Mouse (Mus musculus) cortical plate, adult 2 months (tissue): ENCODE results near the gene Prpf19. TPM values are rescaled to one million over a fixed set of nuclear protein-coding genes. Genes with fewer than 3 reads are reported as not detected.
A peak's percentile ranks its signal among the peaks of the same experiment; 100 is the strongest.

Experiments used
- H3K27ac ChIP-seq: fragments of 200-500 bp; 2 replicates; pipeline ENCODE4 v1.5.1; 2012; ENCODE audit warnings: low read length, control low read depth, inconsistent platforms; ENCODE audit not compliant: insufficient read depth
- H3K4me1 ChIP-seq: fragments of 200-500 bp; 2 replicates; pipeline ENCODE4 v1.6.1; 2011; ENCODE audit warnings: low read length; ENCODE audit not compliant: control insufficient read depth, insufficient read depth
- H3K4me3 ChIP-seq: fragments of 200-500 bp; 2 replicates; pipeline ENCODE4 v1.5.1; 2011; ENCODE audit warnings: mild to moderate bottlenecking, low read length, control low read depth; ENCODE audit not compliant: insufficient read depth
- CTCF ChIP-seq: fragments of 200-500 bp; IDR thresholded peaks from 2 replicates; pipeline ENCODE4 v1.5.1; 2011; ENCODE audit warnings: mild to moderate bottlenecking, control low read depth, low read length; ENCODE audit not compliant: insufficient read depth; ENCODE audit errors: extremely low read depth
- POLR2A ChIP-seq: fragments of 200-500 bp; IDR thresholded peaks from 2 replicates; pipeline ENCODE4 v1.6.1; 2011; ENCODE audit warnings: mild to moderate bottlenecking, low read length, control low read depth; ENCODE audit not compliant: insufficient read depth; ENCODE audit errors: extremely low read depth
- polyA plus RNA-seq: library from polyadenylated mRNA; depleted of rRNA; stranded (reverse); fragments of >200 nt; gene quantifications from 2 replicates; pipeline ENCODE4 v1.2.3, GENCODE M21; 2012; rRNA removed

Prpf19 gene
- polyA plus RNA-seq, 1 experiment: 219 TPM

- Histone ChIP-seq H3K4me3 (no peak overlapping the region), H3K4me1 (peaks cover 10% of the 10 kb centered on the region; the same call in 1 of the 2 replicates), H3K27ac (no peak overlapping the region)
- TF ChIP-seq CTCF (no peak), POLR2A (no peak)
Observed at GRCm38 (mm10) chr19:10946506-10946905, 51.5 kb downstream of the Prpf19 start.

GRCm38 (mm10) chr19:10947219-10947618 lies 52.2 kb downstream of the Prpf19 start:
- TF ChIP-seq POLR2A (no peak), CTCF (no peak)
- peak overlapping the region; percentile 40; the same call in 1 of the 2 replicates for H3K4me3 ChIP-seq

GRCm38 (mm10) chr19:10948416-10948815 lies 53.4 kb downstream of the Prpf19 start:
- TF ChIP-seq POLR2A: no peak
- TF ChIP-seq CTCF: no peak
- H3K27ac ChIP-seq: no peak overlapping the region
- H3K4me1 ChIP-seq: peaks cover 16% of the 10 kb centered on the region; the same call in 1 of the 2 replicates
- peak overlapping the region; percentile 40 for H3K4me3 ChIP-seq

More at GRCm38 (mm10) chr19:10947219-10947618, 52.2 kb downstream of the Prpf19 start:
- peaks cover 16% of the 10 kb centered on the region; the same call in 1 of the 2 replicates for H3K4me1 ChIP-seq
- H3K27ac ChIP-seq: no peak overlapping the region

DNA sequence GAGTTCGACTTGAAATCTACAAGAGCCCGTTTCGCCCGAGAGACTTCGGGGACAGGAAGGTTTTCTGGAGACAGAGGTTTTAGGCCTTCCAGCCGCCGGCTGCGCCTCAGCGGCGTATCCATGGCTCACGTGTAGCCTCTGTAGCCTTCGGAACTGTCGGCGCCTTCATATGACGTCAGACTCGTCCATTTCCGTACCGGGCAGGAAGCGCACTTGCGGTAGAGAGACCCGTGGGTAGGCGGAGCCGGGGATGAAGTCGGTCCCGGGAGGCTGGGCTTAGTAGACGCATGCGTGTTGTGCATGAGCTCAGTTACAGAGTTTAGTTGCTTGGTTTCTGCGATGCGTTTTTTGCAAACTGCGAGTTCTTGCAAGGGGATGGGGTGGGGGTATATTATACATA lies 54.1 kb downstream of the Prpf19 start, which contains the start of gene Ccdc86:
TSS of gene Ccdc86 (minus strand) at position 155 of the 400 bp plus-strand sequence.
- Histone ChIP-seq H3K4me1 (peaks cover 16% of the 10 kb centered on the region; the same call in 1 of the 2 replicates), H3K4me3 (peak within 1 kb of the TSS; percentile 40), H3K27ac (no peak within 1 kb of the TSS)
- TF ChIP-seq CTCF (no peak), POLR2A (peak; percentile 74; the same call in 1 of the 2 replicates)

GRCm38 (mm10) chr19:10949558-10949957 lies 54.5 kb downstream of the Prpf19 start:
- H3K27ac ChIP-seq: no peak overlapping the region
- TF ChIP-seq CTCF (no peak), POLR2A (no peak)
- H3K4me3 ChIP-seq: no peak overlapping the region; the same call in 1 of the 2 replicates
- H3K4me1 ChIP-seq: peaks cover 16% of the 10 kb centered on the region; the same call in 1 of the 2 replicates

DNA sequence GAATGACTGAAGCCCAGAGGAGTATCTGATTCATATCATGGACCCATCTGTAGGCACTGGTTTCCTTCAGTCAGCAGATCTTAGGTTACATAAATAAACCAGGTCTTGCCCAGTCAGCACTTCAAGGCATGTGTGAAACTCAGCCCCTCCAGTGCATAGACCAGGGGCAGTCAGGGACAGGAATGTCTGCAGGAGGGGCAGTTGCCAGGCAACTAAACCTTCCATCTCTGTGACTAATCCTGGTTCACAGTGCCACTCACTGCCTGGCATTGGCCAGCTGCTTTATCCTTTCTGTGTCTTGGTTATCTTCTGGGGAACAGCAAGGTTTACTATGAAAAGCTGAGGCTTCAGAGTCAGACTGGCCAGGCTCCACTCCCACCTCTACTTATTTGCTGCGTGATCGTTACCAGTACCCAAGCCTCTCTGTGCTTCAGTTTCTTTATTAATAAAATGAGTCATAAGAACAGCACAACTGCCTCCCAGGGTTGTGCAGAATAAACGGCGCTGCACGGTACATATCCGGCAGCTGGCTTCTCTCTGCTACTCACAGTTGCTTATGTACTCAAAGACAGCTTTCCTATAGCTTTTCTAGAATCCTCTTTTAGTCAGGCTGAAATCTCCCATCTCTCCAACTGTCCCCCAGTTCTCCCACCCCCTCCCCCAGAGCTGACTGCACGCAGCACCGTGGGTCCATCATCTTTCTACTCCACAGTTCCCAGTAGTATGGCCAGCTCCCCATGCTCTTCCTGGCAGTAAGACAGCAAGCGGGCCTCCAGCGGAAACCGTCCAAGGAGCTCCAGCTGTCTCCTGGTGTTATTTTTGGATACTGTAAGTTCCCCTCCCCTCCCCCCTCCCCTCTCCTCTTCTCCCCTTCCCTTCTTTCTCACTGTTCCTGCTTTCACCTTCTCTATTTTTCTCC lies 57.2 kb downstream of the Prpf19 start:
- Histone ChIP-seq H3K4me3 (no peak overlapping the region), H3K4me1 (peaks cover 11% of the 10 kb centered on the region; the same call in 1 of the 2 replicates), H3K27ac (peak overlapping the region; percentile 54; the same call in 1 of the 2 replicates)
- TF ChIP-seq CTCF (no peak), POLR2A (no peak)

Other genes starting within 250 kb of the Prpf19 start
- gene Pga5, start 217.2 kb upstream of the Prpf19 start, polyA plus RNA-seq: not detected in 2 replicates
- 19.1 and 23.1 TPM in 2 replicates for gene Vps37c, start 206.5 kb upstream of the Prpf19 start, polyA plus RNA-seq
- gene Cd5, start 156.2 kb upstream of the Prpf19 start, polyA plus RNA-seq: 0.08 TPM in 2 replicates
- 5.8 and 6.0 TPM in 2 replicates for gene Cd6, start 65.2 kb upstream of the Prpf19 start, polyA plus RNA-seq
- gene Slc15a3, start 55.5 kb upstream of the Prpf19 start, polyA plus RNA-seq: 1.3 and 2.3 TPM in 2 replicates
- gene Tmem132a, start 25.3 kb upstream of the Prpf19 start, polyA plus RNA-seq: 200 and 216 TPM in 2 replicates
- 61.9 and 63.5 TPM in 2 replicates for gene Tmem109, start 13.2 kb upstream of the Prpf19 start, polyA plus RNA-seq
- gene Zp1, start 25.4 kb downstream of the Prpf19 start, polyA plus RNA-seq: not detected in 2 replicates
- gene Ptgdr2, start 41.9 kb downstream of the Prpf19 start, polyA plus RNA-seq: 0.11 and 0.21 TPM in 2 replicates
- 5.0 and 5.5 TPM in 2 replicates for gene Ccdc86, start 54.0 kb downstream of the Prpf19 start, polyA plus RNA-seq
- gene Ms4a10, start 79.4 kb downstream of the Prpf19 start, polyA plus RNA-seq: not detected in 2 replicates
- not detected in 2 replicates for gene Ms4a15, start 98.0 kb downstream of the Prpf19 start, polyA plus RNA-seq
- not detected in 2 replicates for gene Ms4a18, start 122.8 kb downstream of the Prpf19 start, polyA plus RNA-seq
- gene Ms4a8a, start 185.9 kb downstream of the Prpf19 start, polyA plus RNA-seq: 0.11 and 0.13 TPM in 2 replicates
- gene 1700017D01Rik, start 235.6 kb downstream of the Prpf19 start, polyA plus RNA-seq: not detected in 2 replicates